Mouse (Mus musculus) adrenal gland, postnatal 36 days (tissue): Measurements from ENCODE around the gene Srsf9. TPM values are rescaled to one million over a fixed set of nuclear protein-coding genes. Genes with fewer than 3 reads are reported as not detected.
A peak's percentile ranks its signal among the peaks of the same experiment; 100 is the strongest.
"Not testable (repeated sequence)": the region's sequence is repeated elsewhere in the genome, so short reads cannot be mapped to it uniquely, and the experiment has no call there.

ENCODE experiments used
- DNase-seq, 2 experiments: peaks; one replicate each; pipeline ENCODE4 v3.0.0; 2021; ENCODE audit warnings: mixed read lengths in 1 of 2
- long read RNA-seq, 2 experiments: library from polyadenylated mRNA; stranded (forward); transcript quantifications; one replicate each; pipeline ENCODE4 v2.0.0; 2021; ENCODE audit warnings: borderline sequencing depth in 2 of 2
- total RNA-seq, 2 experiments: library from RNA; stranded (reverse); gene quantifications; 2 replicates each; pipeline ENCODE4 v1.2.3; 2021

The Srsf9 gene
- total RNA-seq = 10 to 100 TPM; 73.7 to 77.0 TPM
- long read RNA-seq, experiment 1, transcript Srsf9-201 (4 exons, 1,162 nt) = major isoform, 184 of 216 reads
- long read RNA-seq, experiment 1, partial matches to known transcripts = 16 of 216 reads
- long read RNA-seq, experiment 1, other reads (novel, unspliced or antisense) = 16 of 216 reads
- long read RNA-seq, experiment 2, transcript Srsf9-201 (4 exons, 1,162 nt) = major isoform, 61 of 65 reads
- long read RNA-seq, experiment 2, partial matches to known transcripts = 4 of 65 reads
- long read RNA-seq, experiment 2, other reads (novel, unspliced or antisense) = 0 of 65 reads

GRCm38 (mm10) chr5:115326875-115327609 lies at the start of gene Srsf9:
Srsf9 (plus strand) TSS chr5:115327177.
- DNase-seq = peak; percentile 98

- DNase-seq = no peak
Measured at GRCm38 (mm10) chr5:115278053-115278452, 48.9 kb upstream of the Srsf9 start.

- no peak for DNase-seq
Measured at GRCm38 (mm10) chr5:115278785-115279184, 48.2 kb upstream of the Srsf9 start.

- DNase-seq = peak; percentile 92 to 94
Measured at GRCm38 (mm10) chr5:115279226-115280049, 47.5 kb upstream of the Srsf9 start, which contains the start of gene Coq5. Coq5 (plus strand) TSS chr5:115279666.

DNA sequence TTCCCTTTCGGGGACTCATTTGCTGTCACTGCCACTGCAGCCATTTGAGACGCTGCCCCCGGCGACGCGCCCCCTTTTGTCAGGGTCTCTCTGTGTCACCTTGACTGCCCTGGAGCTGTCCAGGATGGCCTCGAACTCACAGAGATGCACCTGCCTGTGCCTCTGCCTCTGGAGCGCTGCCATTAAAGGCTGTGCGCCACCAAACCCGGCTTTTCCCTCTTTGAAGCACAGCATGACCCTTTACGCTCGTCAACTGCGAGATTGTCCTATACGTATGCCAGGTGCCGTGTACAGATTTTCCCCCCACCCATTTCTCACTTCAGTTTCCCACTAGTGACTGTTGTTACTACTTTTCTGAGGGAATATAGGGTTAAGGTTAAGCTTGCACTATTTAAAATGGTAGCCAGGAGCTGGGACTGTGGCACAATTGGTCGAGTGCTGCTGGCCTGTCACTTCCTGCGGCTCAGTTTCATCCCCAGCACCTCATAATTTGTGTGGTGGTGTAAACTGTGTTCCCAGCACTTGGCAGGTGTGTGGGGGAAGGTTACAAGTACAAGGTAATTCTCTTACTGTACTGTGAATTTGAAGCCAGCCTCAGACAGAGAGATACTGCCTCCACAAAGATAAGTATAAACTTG lies 46.8 kb upstream of the Srsf9 start:
- DNase-seq = peak in 1 of 2 experiments; percentile 45

GRCm38 (mm10) chr5:115284735-115285134 lies 42.2 kb upstream of the Srsf9 start:
- DNase-seq = peak in 1 of 2 experiments; percentile 36

GRCm38 (mm10) chr5:115294173-115294572 lies 32.8 kb upstream of the Srsf9 start:
- no peak for DNase-seq

DNA sequence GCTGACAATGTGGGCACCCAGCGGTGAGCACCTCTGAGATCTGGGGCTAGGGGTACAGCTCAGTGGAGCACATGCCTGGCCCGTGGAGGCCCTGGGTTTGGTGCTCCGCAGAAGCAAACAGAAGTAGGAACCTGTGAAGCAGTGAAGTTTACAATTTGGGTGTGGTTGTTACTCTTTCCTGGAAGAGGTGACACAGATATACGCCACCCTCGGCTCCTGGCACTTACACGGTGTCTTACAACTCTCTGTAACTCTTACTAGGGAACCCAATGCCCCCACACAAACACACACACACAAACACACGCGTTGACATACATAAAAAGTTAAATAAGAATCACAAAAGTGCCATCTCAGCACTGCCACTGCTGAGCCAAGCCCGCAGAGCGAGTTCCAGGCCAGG lies 30.6 kb upstream of the Srsf9 start:
- no peak for DNase-seq

DNA sequence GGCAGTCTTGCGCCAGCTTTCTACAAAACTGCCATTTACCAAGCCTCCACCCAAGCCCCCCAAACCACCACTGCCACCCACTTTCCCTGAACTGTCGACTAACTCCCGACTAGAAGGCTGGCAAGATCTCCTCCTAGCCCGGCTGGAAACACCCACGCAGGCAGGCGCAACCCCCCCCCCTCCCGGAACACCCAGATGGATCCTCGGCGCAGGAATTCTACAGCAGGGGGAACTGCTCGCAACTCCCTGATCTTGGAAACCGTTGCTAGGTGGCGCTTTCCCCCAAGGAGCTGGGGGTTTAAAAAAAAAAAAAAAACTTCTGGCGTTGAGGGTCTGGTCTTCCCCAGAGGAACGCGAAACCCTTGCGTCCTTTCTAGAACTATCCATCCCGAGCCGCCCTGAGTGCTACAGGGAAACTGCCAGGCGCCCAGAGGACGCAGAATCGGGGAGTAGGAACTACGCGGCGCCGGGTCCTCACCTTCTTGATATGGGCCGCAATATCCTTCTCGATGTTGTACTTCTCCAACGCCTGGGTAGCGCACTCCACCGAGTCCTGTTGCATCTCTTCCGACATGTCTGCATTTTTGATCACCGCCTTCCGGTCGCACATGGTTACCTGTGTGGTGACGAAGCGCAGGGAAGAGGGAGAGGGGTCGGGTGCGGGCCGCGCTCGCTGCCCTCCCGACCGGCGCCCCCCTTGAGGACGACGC lies 26.8 kb upstream of the Srsf9 start:
- peak; percentile 67 to 74 for DNase-seq

- peak; percentile 98 to 99 for DNase-seq
Measured at GRCm38 (mm10) chr5:115300792-115301614, 26.0 kb upstream of the Srsf9 start, which contains the start of gene Dynll1. Dynll1 (minus strand) TSS chr5:115300999.

DNA sequence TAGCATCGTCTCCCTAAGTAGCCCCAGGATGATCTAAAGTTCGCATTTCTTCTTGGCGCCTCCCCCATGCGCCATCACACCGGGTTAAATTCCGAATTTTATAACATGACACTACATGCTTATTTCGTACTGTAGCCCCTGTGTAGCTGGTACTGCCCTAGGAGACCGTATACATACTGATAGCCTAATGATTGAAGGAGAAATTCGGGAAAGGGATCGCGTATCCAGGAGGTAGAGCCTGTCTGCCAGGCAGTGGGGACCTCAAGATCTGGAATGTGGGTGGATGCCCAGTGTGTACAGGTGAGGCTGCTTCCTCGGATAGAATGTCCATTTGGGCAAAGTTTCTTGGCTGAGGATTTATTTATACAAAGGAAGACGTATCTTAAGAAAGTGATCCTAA lies 25.4 kb upstream of the Srsf9 start:
- no peak for DNase-seq

DNA sequence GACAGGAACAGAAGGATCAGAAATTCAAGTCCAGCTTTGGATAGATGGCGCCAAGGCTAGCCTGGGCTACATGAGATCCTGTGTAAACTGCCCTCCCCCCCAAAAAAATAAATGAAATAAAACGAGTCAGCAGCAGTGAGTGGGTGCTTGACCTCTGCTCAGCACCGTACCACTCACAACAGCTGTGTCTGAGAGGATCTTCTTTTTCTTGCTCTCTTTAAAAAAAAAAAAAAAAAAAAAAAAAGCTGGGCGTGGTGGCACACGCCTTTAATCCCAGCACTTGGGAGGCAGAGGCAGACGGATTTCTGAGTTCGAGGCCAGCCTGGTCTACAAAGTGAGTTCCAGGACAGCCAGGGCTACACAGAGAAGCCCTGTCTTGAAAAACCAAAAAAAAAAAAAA lies 24.8 kb upstream of the Srsf9 start:
- not testable (repeated sequence) for DNase-seq

DNA sequence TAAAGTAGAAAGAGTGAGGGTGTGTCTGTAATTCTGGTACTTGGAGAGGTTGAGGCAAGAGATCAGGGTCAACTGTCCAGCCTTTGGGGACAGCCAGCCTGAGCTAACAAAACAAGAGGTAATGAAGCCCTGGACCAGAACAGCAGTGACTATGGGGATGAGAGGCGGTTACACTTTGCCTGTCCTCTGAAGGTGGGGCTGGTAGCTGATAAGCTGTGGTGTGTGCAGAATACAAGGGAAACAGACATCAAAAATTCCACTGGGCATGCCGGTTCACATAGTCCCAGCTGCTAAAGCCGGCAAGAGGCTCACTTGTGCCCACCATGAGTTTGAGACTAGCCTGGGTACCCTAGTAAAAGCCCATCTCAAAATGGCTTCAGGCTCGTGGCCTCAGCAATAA lies 14.6 kb upstream of the Srsf9 start:
- no peak for DNase-seq

DNA sequence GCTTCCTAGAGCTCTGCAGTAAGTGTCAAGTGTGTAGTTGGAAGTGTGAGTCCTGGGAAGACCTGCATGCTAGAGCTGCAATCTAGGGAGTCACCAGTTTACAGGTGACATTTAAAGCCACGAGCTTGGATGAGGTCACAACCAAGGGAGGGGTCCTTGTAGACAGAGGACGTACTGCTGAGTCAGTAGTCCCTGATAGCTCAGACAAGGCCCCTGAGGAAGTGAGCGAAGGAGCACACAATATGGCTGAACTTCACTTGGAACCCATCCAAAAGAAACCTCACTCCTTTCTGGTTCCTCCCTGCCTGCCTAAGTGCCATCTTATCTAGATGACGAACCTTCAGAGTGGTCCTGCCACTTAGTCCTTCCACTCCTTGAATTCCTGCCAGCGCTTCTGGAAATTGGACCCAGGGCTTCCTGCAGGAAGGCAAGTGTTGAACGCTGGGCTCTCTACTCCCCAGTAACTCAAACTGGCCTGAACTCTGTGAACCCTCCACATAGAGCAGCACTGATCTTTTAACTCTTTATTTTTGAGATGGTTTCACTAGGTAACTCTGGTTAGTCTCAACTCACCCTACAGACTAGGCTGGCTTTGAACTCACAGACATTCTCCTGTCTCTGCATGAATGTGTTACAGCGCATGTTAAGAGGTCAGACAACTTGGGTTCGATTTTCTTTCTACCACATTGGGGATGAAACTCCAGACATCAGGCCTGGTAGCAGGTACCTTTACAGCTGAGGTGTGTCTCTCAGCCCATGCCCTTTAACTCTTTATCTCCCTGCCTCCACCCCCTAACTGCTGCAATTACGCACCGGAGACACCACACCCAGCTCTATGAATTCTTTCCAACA lies 13.9 kb upstream of the Srsf9 start:
- no peak for DNase-seq

GRCm38 (mm10) chr5:115313668-115313943 lies 13.4 kb upstream of the Srsf9 start:
- no peak for DNase-seq

- no peak for DNase-seq
Measured at GRCm38 (mm10) chr5:115316968-115317644, 9.9 kb upstream of the Srsf9 start.

- DNase-seq = no peak
Measured at GRCm38 (mm10) chr5:115317645-115318328, 9.2 kb upstream of the Srsf9 start.
